Mouse (Mus musculus) CH12.LX (cell line): ENCODE data around the gene Rfx4. TPM values are rescaled to one million over a fixed set of nuclear protein-coding genes. Genes with fewer than 3 reads are reported as not detected.
A peak's percentile ranks its signal among the peaks of the same experiment; 100 is the strongest.

Source experiments
- DNase-seq: peaks from one replicate; pipeline ENCODE4 v3.0.0-alpha.2; 2013; ENCODE audit errors: extremely low read depth
- H3K27ac ChIP-seq: 2 replicates; pipeline ENCODE4 v1.5.1; 2012; ENCODE audit warnings: low read depth, mild to moderate bottlenecking, control low read depth, moderate library complexity; ENCODE audit not compliant: insufficient read depth
- H3K27me3 ChIP-seq: replicated peaks from 2 replicates; pipeline ENCODE3; 2012; ENCODE audit warnings: inconsistent platforms
- H3K36me3 ChIP-seq, 2 experiments: replicated peaks in 1 of 2; 2 replicates each; pipeline versions ENCODE3 to v1.6.1; 2012; ENCODE audit warnings: inconsistent platforms in 1 of 2, low read length in 1 of 2, mild to moderate bottlenecking in 1 of 2, mixed read lengths in 1 of 2, moderate library complexity in 1 of 2; ENCODE audit not compliant: control insufficient read depth in 1 of 2, insufficient read depth in 1 of 2
- H3K4me1 ChIP-seq, 2 experiments: 2 replicates each; pipeline ENCODE4 v1.6.1; 2012; ENCODE audit warnings: inconsistent platforms in 1 of 2, moderate library complexity in 1 of 2; ENCODE audit not compliant: insufficient read depth in 2 of 2, control insufficient read depth in 1 of 2
- H3K4me2 ChIP-seq: 2 replicates; pipeline ENCODE4 v1.6.1; 2012; ENCODE audit warnings: low read depth, mild to moderate bottlenecking, control low read depth; ENCODE audit not compliant: poor library complexity, insufficient read depth, severe bottlenecking
- H3K4me3 ChIP-seq, 3 experiments: fragments of 150-350 bp in 1 of 3; sonication (generic) in 1 of 3; replicated peaks in 1 of 3; 2 replicates each; pipeline versions ENCODE3 to v1.5.1; 2011 to 2012; ENCODE audit warnings: low read depth in 2 of 3, low read length in 2 of 3, mild to moderate bottlenecking in 2 of 3, moderate library complexity in 2 of 3, control low read depth in 1 of 3, improper control_type of control experiment in 1 of 3, inconsistent platforms in 1 of 3, mixed read lengths in 1 of 3; ENCODE audit not compliant: poor library complexity in 1 of 3
- H3K79me2 ChIP-seq: replicated peaks from 2 replicates; pipeline ENCODE4 v1.6.1; 2012; ENCODE audit warnings: mild to moderate bottlenecking, moderate library complexity; ENCODE audit not compliant: control insufficient read depth, poor library complexity, insufficient read depth, severe bottlenecking; ENCODE audit errors: extremely low read depth
- H3K9ac ChIP-seq: 2 replicates; pipeline ENCODE4 v1.6.1; 2012; ENCODE audit warnings: low read depth, mild to moderate bottlenecking, control low read depth, moderate library complexity; ENCODE audit not compliant: insufficient read depth
- H3K9me3 ChIP-seq: replicated peaks from 2 replicates; pipeline ENCODE3; 2012; ENCODE audit warnings: low read length, inconsistent platforms, mixed read lengths
- BHLHE40 ChIP-seq: IDR thresholded peaks from 2 replicates; pipeline ENCODE4 v1.6.1; 2011; ENCODE audit warnings: mild to moderate bottlenecking, low read depth, low read length, improper control_type of control experiment
- CHD1 ChIP-seq: IDR thresholded peaks from 2 replicates; pipeline ENCODE4 v1.6.1; 2012; ENCODE audit warnings: low read depth, low read length, improper control_type of control experiment, inconsistent platforms
- CTCF ChIP-seq, 2 experiments: IDR thresholded peaks in 1 of 2; conservative IDR thresholded peaks in 1 of 2; 2 replicates each; pipeline ENCODE4 v1.5.1; 2011 to 2012; ENCODE audit warnings: low read depth in 2 of 2, low read length in 2 of 2, improper control_type of control experiment in 1 of 2, inconsistent platforms in 1 of 2, mild to moderate bottlenecking in 1 of 2, moderate library complexity in 1 of 2
- E2F4 ChIP-seq: IDR thresholded peaks from 2 replicates; pipeline ENCODE4 v1.6.1; 2011; ENCODE audit warnings: low read depth, low read length, improper control_type of control experiment; ENCODE audit not compliant: insufficient replicate concordance
- ELF1 ChIP-seq: IDR thresholded peaks from 2 replicates; pipeline ENCODE4 v1.6.1; 2014; ENCODE audit warnings: low read depth, mild to moderate bottlenecking, inconsistent platforms, low read length, improper control_type of control experiment
- EP300 ChIP-seq: IDR thresholded peaks from 2 replicates; pipeline ENCODE4 v1.6.1; 2011; ENCODE audit warnings: low read length, improper control_type of control experiment
- ETS1 ChIP-seq: conservative IDR thresholded peaks from 2 replicates; pipeline ENCODE4 v1.6.1; 2012; ENCODE audit warnings: low read depth, mild to moderate bottlenecking, inconsistent platforms, low read length, improper control_type of control experiment, moderate library complexity
- GABPA ChIP-seq: IDR thresholded peaks from 2 replicates; pipeline ENCODE4 v1.6.1; 2012; ENCODE audit warnings: low read depth, low read length, improper control_type of control experiment, inconsistent platforms; ENCODE audit not compliant: insufficient replicate concordance
- IRF4 ChIP-seq: IDR thresholded peaks from 2 replicates; pipeline ENCODE4 v1.6.1; 2014; ENCODE audit warnings: low read depth, mild to moderate bottlenecking, inconsistent platforms, low read length, improper control_type of control experiment
- JUND ChIP-seq: conservative IDR thresholded peaks from 2 replicates; pipeline ENCODE4 v1.6.1; 2011; ENCODE audit warnings: low read depth, low read length, improper control_type of control experiment
- MAZ ChIP-seq: IDR thresholded peaks from 2 replicates; pipeline ENCODE4 v1.6.1; 2012; ENCODE audit warnings: low read depth, mild to moderate bottlenecking, inconsistent platforms, low read length, improper control_type of control experiment, moderate library complexity
- NRF1 ChIP-seq: IDR thresholded peaks from 2 replicates; pipeline ENCODE4 v1.6.1; 2014; ENCODE audit warnings: low read depth, mild to moderate bottlenecking, inconsistent platforms, low read length, improper control_type of control experiment, moderate library complexity
- RAD21 ChIP-seq: IDR thresholded peaks from 2 replicates; pipeline ENCODE4 v1.6.1; 2011; ENCODE audit warnings: low read depth, mild to moderate bottlenecking, low read length, improper control_type of control experiment, moderate library complexity
- RCOR1 ChIP-seq: conservative IDR thresholded peaks from 2 replicates; pipeline ENCODE4 v1.6.1; 2012; ENCODE audit warnings: low read depth, mild to moderate bottlenecking, inconsistent platforms, low read length, improper control_type of control experiment
- SIN3A ChIP-seq: IDR thresholded peaks from 2 replicates; pipeline ENCODE4 v1.6.1; 2012; ENCODE audit warnings: low read length, improper control_type of control experiment, inconsistent platforms
- SMC3 ChIP-seq: IDR thresholded peaks from 2 replicates; pipeline ENCODE4 v1.6.1; 2011; ENCODE audit warnings: low read depth, low read length, improper control_type of control experiment
- TBP ChIP-seq: conservative IDR thresholded peaks from 2 replicates; pipeline ENCODE4 v1.6.1; 2011; ENCODE audit warnings: low read depth, low read length, improper control_type of control experiment
- TCF12 ChIP-seq: IDR thresholded peaks from 2 replicates; pipeline ENCODE4 v1.6.1; 2014; ENCODE audit warnings: low read depth, mild to moderate bottlenecking, inconsistent platforms, low read length, improper control_type of control experiment
- USF2 ChIP-seq: conservative IDR thresholded peaks from 2 replicates; pipeline ENCODE4 v1.6.1; 2011; ENCODE audit warnings: low read depth, low read length, improper control_type of control experiment
- ZC3H11A ChIP-seq: IDR thresholded peaks from 2 replicates; pipeline ENCODE4 v1.6.1; 2012; ENCODE audit warnings: low read depth, mild to moderate bottlenecking, inconsistent platforms, low read length, improper control_type of control experiment
- ZKSCAN1 ChIP-seq: IDR thresholded peaks from 2 replicates; pipeline ENCODE4 v1.6.1; 2012; ENCODE audit warnings: low read depth, inconsistent platforms, low read length, improper control_type of control experiment, borderline replicate concordance
- ZMIZ1 ChIP-seq: IDR thresholded peaks from 2 replicates; pipeline ENCODE4 v1.6.1; 2012; ENCODE audit warnings: low read depth, mild to moderate bottlenecking, inconsistent platforms, low read length, improper control_type of control experiment
- dilution Hi-C: fragments of 300-500 bp; cut with MboI; formaldehyde crosslinking; loops from 2 replicates; pipeline ENCODE4 v1.14.3; 2020; ENCODE audit warnings: low sequenced_read_pairs; ENCODE audit not compliant: extremely low pct_unique_long_range_greater_than_20kb, extremely low pct_ligation_motif_present
- in situ Hi-C: fragments of 300-500 bp; cut with MboI; formaldehyde crosslinking; loops from 3 replicates; pipeline ENCODE4 v1.14.3; 2019; ENCODE audit warnings: low sequenced_read_pairs, low pct_ligation_motif_present, low pct_unique_long_range_greater_than_20kb, mixed read lengths
- polyA plus RNA-seq: library from polyadenylated mRNA; unstranded; fragments of >175 nt; gene quantifications from 2 replicates; pipeline ENCODE4 v1.2.1, GENCODE M21; 2012; ENCODE audit warnings: low read depth; ENCODE audit not compliant: insufficient read length
- total RNA-seq, 2 experiments: library from RNA; depleted of rRNA; stranded (reverse); fragments of 300-350 nt in 1 of 2; fragments of >200 nt in 1 of 2; gene quantifications; 2 replicates each; pipeline ENCODE4 v1.2.3; 2012 to 2014

The Rfx4 gene
- total and polyA plus RNA-seq, 3 experiments: 0.04 TPM; not detected in 2

GRCm38 (mm10) chr10:84790323-84790722, 34.5 kb downstream of the Rfx4 start:
- no peaks in the 10 kb centered on the region for H3K27me3 ChIP-seq
- H3K4me2 ChIP-seq: peak overlapping the region; percentile 70
- no peaks in the 10 kb centered on the region for H3K36me3 ChIP-seq
- no peak overlapping the region for H3K4me3 ChIP-seq
- H3K79me2 ChIP-seq: no peaks in the 10 kb centered on the region
- peaks cover 21 to 41% of the 10 kb centered on the region in 2 experiments for H3K4me1 ChIP-seq
- H3K9me3 ChIP-seq: no peaks in the 10 kb centered on the region
- in situ Hi-C loops: no loop called here
- TF ChIP-seq RCOR1 (no peak), IRF4 (peak; percentile 56; the same call in 1 of the 2 replicates), ETS1 (0 out of 2 replicates have a peak, but pooled peaks have one; percentile 8), MAZ (no peak), BHLHE40 (peak; percentile 46; the same call in 1 of the 2 replicates), RAD21 (no peak), ELF1 (no peak), CTCF (conservative IDR thresholded peaks at IDR 0.05 in 1 of 2, IDR thresholded peaks at IDR 0.05 in 1 of 2; ENCODE audit: low read depth in 2 of 2, low read length in 2 of 2) (no peak), SIN3A (no peak), EP300 (peak; percentile 66)
- H3K9ac ChIP-seq: no peak overlapping the region
- dilution Hi-C loops: no loop called here
- no peak overlapping the region for H3K27ac ChIP-seq
- peak; percentile 41 for DNase-seq

DNA sequence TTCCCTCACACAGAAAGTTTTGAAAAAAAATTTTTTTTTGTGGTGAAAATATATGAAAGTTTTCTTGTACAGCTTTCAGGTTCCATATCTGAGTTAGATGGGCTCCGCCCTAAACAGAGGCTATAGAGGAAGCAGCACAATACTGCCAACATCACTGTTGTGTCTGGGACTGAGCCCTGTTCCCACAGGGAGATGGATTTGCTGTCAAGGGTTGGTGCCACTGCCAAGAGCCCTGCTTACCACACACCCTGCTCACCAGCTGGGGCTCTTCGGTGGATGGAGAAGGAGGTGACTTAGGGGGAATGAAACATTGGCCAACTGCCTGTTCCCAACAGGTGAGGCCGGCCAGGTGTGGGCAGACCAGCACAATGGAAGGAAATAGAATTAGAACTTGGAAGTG, 35.3 kb downstream of the Rfx4 start:
- Histone ChIP-seq H3K4me1 (peaks cover 21 to 41% of the 10 kb centered on the region in 2 experiments), H3K9ac (no peak overlapping the region), H3K27ac (no peak overlapping the region), H3K27me3 (no peaks in the 10 kb centered on the region), H3K4me2 (peak overlapping the region; percentile 70; the same call in 1 of the 2 replicates), H3K9me3 (no peaks in the 10 kb centered on the region), H3K36me3 (no peaks in the 10 kb centered on the region), H3K4me3 (no peak overlapping the region), H3K79me2 (no peaks in the 10 kb centered on the region)
- dilution Hi-C loops: no loop called here
- DNase-seq: no peak
- in situ Hi-C loops: no loop called here
- TF ChIP-seq TCF12: no peak
- TF ChIP-seq E2F4: no peak
- no peak for TF ChIP-seq ETS1
- no peak for TF ChIP-seq ZMIZ1
- no peak for TF ChIP-seq ZC3H11A
- TF ChIP-seq BHLHE40: no peak
- TF ChIP-seq GABPA: no peak
- TF ChIP-seq ZKSCAN1: no peak
- TF ChIP-seq USF2: no peak
- no peak for TF ChIP-seq IRF4
- no peak for TF ChIP-seq RAD21
- TF ChIP-seq MAZ: no peak
- TF ChIP-seq JUND: no peak
- TF ChIP-seq CTCF (conservative IDR thresholded peaks at IDR 0.05 in 1 of 2, IDR thresholded peaks at IDR 0.05 in 1 of 2; ENCODE audit: low read depth in 2 of 2, low read length in 2 of 2): no peak
- TF ChIP-seq CHD1: no peak
- no peak for TF ChIP-seq NRF1
- TF ChIP-seq ELF1: no peak
- no peak for TF ChIP-seq TBP
- no peak for TF ChIP-seq SMC3
